Mouse (Mus musculus) spleen, postnatal 36 days (tissue): ENCODE results near the gene Tex2.
"Not testable (repeated sequence)": the region's sequence is repeated elsewhere in the genome, so short reads cannot be mapped to it uniquely, and the experiment has no call there.

ENCODE experiments used
- DNase-seq, 2 experiments: peaks; one replicate each; pipeline ENCODE4 v3.0.0; 2022; ENCODE audit warnings: low spot score in 2 of 2, mixed read lengths in 1 of 2

Tex2 gene

GRCm38 (mm10) chr11:106579146-106579545, 34.1 kb downstream of the Tex2 start:
- no peak for DNase-seq

GRCm38 (mm10) chr11:106577624-106578355, 35.4 kb downstream of the Tex2 start:
- DNase-seq, result not testable (repeated sequence)

GRCm38 (mm10) chr11:106574456-106574855, 38.8 kb downstream of the Tex2 start:
- no peak for DNase-seq

DNA sequence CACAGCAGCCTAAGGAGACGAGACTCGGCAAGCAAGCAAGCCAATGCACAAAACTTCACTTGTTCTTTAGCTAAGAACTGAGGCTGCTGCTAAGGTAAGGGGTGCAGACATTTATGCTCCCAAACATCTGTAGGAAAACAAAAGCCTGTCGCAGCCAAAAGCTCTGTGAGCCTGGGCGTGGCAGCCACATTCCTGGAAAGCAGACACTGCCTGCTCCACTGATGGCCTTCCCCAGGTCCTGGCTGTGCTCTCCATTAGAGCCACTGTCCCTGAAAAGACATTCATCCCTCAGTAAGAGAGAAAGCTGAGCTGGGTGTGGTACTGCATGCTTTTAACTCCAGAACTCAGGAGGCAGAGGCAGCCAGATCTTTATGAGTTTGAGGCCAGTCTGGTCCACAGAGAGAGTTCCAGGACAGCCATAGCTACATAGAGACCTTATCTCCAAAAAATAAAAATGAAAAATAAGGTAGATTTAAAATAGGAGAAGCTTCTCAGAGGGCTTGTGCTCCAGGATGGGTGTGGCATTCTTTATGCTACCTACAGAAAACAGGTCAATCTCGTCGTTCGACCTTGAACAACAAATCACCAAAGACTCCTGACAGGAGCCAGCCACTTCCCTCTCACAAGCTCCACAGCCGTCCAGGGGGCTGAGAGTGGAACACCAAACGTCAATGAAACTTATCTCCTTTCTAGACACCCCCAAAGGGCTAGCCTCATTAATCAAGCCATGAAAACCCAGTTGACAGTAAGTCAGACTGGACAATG, 39.6 kb downstream of the Tex2 start:
- DNase-seq, result no peak

- no peak for DNase-seq
These were observed 40.3 kb downstream of the Tex2 start for GRCm38 (mm10) chr11:106572958-106573357.

DNA sequence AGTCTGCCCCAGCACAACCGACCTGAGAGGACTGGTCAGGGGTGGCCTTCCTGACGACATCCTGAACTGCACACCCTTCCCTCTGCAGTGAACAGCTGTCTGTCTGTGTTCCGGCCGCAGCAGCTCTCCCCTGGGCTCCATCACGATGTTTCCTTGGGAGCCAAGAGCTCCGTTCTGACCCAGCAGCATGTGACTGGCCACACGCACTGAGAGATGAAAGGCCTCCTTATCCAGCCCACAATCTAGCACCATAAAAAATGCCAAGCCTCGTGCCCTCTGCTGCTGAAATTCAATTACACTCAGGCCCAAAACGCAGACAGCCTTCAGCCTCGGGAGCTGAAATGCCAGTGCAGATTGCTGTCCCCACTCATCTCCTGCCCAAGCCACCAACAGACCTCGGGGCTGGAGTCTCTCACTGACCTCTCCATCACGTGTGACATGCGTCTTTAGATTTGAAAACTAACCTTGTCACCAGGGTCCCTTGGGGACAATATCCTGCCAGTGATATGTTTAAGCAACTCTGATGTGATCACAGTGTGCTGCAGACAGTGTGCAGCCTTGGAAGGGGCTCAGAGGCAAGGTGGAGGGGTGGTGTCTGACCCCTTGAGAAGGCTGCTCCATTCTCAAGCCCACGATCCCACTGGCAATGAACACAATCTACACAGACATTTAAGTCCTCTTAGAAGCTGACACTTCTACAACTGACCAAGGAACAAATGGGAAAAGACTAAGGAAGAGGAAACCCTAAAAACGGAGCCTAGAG, 41.0 kb downstream of the Tex2 start:
- DNase-seq, result no peak

- DNase-seq, result peak in 1 of 2 experiments; percentile 14
These were observed 41.9 kb downstream of the Tex2 start for GRCm38 (mm10) chr11:106571026-106571983.

DNA sequence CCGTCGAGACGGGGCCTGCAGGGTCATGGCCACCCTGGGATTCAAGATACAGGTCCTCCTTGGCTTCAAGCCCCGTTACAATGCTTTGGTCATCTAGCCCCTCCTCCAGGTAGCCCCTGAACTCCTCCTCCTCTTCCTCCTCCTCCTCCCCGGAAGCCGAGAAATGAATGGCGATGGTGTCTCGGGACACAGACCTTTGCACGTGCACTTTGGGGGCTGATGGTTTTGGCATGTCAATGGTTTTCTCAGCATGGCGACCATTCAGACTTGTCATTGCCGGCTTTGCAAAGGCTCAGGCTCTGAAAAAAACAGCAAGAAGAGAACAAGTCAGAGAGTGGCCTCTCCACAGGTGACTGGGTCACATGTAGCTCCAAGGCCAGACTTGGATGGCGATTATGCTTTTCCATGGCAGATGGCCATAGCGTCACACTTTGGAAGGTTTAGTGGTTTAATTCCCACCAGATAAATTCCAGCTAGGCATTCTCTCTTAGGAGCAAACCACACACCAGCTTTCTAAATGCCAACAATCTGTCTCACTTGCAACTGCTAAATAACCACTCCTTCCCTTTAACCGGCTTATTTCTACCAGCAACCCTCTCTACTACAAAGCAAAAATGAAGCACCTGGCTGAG, 44.8 kb downstream of the Tex2 start:
- no peak for DNase-seq

- DNase-seq, result no peak
These were observed 47.0 kb downstream of the Tex2 start for GRCm38 (mm10) chr11:106566040-106566785.

- DNase-seq, result no peak
These were observed 49.0 kb downstream of the Tex2 start for GRCm38 (mm10) chr11:106564261-106564660.

DNA sequence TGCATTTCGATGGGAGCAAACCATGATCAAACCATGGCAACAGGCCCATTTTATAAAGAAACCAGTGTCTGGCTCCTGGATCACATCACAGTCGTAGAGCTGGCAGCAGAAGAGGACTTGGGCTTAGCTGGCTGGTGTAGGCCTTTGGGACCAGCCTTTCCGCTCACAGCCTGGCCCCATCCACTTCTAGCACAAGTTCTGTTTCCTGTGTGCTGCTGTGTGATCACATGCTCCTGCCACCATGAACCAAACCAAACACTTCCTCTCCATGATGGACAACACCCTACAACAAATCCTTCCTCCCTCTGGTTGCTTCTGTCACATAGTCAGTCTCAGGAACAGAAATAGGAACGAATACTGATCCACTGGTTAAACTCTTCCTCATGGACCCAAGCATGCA, 50.5 kb downstream of the Tex2 start:
- peak; percentile 22 to 36 for DNase-seq

DNA sequence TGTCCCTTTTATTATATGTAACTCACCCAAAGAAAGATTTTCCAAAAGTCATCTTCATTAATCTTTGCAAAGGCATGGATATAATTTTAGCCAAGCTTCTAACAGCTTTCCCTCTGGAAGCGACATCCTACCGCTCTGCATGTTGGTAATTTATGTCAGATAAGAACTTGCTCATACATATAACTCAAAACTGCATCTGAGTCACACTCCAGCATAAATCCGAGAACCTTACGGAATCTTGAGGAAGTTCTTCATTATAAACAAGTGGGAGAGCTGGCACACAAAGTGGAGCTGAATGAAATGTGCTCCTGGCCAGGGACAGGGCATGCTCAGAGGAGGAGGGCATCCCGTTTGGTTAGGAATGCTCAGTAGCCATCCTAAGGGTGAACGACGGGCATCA, 53.5 kb downstream of the Tex2 start:
- no peak for DNase-seq

GRCm38 (mm10) chr11:106558008-106558407, 55.2 kb downstream of the Tex2 start:
- no peak for DNase-seq

DNA sequence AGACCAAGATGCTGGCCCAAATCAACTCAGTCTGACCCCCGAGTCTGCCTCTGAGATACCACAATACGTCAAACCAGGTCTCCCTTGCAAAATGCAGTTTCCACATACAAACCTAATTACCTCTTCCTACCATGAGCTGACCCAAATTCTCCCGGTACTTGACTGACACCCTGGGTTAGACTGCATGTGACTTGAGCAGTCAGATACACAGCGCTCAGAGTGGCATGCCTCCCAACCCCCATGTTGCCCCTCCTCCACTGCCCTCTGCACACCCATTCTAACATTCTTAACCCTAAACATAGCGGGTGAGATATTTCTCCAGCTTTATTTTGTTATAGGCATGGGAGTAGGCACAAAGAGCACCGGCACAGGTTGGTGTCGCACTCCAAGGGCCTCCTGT, 55.8 kb downstream of the Tex2 start:
- DNase-seq, result no peak

GRCm38 (mm10) chr11:106556689-106557088, 56.5 kb downstream of the Tex2 start:
- no peak for DNase-seq

DNA sequence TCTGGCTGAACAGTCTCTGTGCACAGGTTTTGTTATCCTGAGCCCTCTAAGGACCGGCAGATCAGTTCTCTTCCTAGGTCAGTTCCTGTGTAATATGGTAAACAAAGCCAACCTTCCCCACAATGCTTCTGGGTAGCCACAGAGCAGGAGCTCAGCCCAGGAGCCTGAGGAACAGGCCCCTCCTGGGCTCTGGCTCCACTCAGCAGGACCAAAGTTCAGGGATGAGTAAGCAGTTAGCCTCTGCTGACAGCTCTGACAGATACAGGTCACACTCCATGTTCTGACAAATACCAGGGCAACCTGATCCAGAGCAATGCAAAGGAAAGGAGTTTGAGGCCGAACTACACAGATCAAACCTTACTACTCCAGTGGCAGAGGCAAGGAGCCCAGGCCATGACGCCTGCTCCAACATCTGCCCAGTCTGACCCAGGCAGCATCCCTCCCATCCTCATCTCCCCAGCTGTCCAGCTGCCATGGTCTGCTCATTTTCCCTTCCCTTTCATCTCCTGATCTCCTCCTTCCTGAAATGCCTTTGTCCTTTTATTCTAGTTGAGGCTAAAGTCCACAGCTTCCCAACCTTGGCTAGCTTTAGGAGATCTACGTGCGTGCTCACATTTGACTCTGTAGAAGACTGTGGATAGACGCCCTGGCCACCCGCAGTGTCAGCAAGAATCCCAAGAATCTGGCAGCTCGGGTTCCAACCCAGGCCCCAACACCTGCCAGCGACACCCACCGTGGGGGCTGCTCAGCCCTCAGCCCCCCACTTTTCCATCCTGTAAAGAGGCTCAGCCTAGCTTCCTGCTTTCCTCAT, 57.2 kb downstream of the Tex2 start:
- no peak for DNase-seq

DNA sequence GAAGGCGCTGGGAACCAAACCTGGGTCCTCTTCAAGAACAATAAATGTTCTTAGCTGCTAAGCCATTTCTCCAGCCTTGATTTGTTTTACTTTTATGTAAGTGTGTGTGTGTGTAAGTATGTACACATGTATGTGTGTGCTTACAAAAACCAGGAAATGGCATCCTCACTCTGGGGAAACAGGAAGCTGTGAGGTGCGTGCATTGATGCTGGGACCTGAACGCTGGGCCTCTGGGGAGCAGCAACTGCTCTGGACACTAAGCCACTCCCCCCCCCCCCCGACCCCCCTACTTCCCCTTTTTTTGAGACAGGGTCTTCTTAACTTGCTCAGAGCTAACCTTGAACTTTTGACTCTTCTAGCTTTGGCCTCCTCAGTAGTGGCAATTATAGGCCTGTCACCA, 62.8 kb downstream of the Tex2 start:
- DNase-seq, result no peak

- no peak for DNase-seq
These were observed 67.1 kb downstream of the Tex2 start for GRCm38 (mm10) chr11:106546081-106546480.

GRCm38 (mm10) chr11:106544916-106545315, 68.3 kb downstream of the Tex2 start:
- peak; percentile 78 to 81 for DNase-seq
